Comparison of ENCODE assay signal across 33 mouse cellular contexts in the genomic region with DNA sequence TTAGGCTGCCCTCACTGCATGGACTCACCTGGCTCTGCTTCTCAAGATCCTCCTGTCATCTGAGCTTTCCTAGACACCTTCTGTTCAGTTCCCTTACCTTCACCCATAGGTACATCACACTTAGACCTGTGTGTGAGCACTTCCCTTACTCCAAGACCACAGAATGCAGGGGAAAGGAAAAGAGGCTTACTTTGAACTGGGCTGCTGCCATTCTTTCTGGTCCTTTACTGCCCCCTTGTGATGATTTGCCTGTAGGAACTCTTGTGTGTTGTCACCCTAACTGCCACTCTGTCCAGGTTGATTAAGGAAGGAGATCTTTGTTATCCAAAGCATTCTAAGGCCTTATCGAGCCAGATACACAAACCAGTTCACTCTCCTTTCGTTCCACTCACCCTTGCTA. TPM values are rescaled to one million over a fixed set of nuclear protein-coding genes. Genes with fewer than 3 reads are reported as not detected.
DNase-seq lines count a peak whose midpoint lies in the region; ATAC-seq and TF ChIP-seq lines count a peak whose summit lies in the region.
"Not testable (repeated sequence)": the region's sequence is repeated elsewhere in the genome, so short reads cannot be mapped to it uniquely, and the experiment has no call there.
"Had no signal": no experiment of that assay in that cellular context is flagged by ENCODE, and none has a peak within 500 bp of the region (broad histone marks: within the 10 kb centered on the region; RNA-seq: fewer than 3 reads in every experiment).

No protein-coding gene starts in this region.

- TF ChIP-seq CTCF in hindbrain, postnatal 0 days (IDR thresholded peaks at IDR 0.05; ENCODE audit: low read depth), result not testable (repeated sequence)

- DNase-seq in forebrain, embryonic 14.5 days (ENCODE audit: low spot score); hindbrain, postnatal 0 days (ENCODE audit: low spot score); midbrain, embryonic 11.5 days (ENCODE audit: low spot score, missing footprints); neural tube, embryonic 11.5 days (ENCODE audit: low spot score): not testable (repeated sequence)

- H3K27me3 ChIP-seq in forebrain, embryonic 14.5 days (replicated peaks; ENCODE audit: control insufficient read depth, insufficient read depth, low read length); hindbrain, postnatal 0 days (ENCODE audit: insufficient read depth, low read length); kidney, embryonic 16.5 days (ENCODE audit: insufficient read depth, low read length); liver, embryonic 15.5 days; midbrain, embryonic 11.5 days (ENCODE audit: control insufficient read depth, insufficient read depth, low read length); neural tube, embryonic 11.5 days (ENCODE audit: control insufficient read depth, insufficient read depth, low read length): not testable (repeated sequence)

- H3K4me2 ChIP-seq in forebrain, embryonic 14.5 days (ENCODE audit: low read length); hindbrain, postnatal 0 days (ENCODE audit: low read depth, low read length); kidney, embryonic 16.5 days (replicated peaks; ENCODE audit: low read depth, low read length); liver, embryonic 15.5 days; midbrain, embryonic 11.5 days; neural tube, embryonic 11.5 days (ENCODE audit: low read depth): not testable (repeated sequence)

- not testable (repeated sequence) for H3K36me3 ChIP-seq in forebrain, embryonic 14.5 days (ENCODE audit: control insufficient read depth, insufficient read depth, low read length); hindbrain, postnatal 0 days (ENCODE audit: insufficient read depth, low read length); kidney, embryonic 16.5 days (ENCODE audit: insufficient read depth, low read length); liver, embryonic 15.5 days (replicated peaks); midbrain, embryonic 11.5 days (ENCODE audit: control insufficient read depth, insufficient read depth, low read length); neural tube, embryonic 11.5 days (ENCODE audit: control insufficient read depth, insufficient read depth, low read length)

- H3K9ac ChIP-seq in forebrain, embryonic 14.5 days (ENCODE audit: low read length); hindbrain, postnatal 0 days (replicated peaks; ENCODE audit: low read length); kidney, embryonic 16.5 days (replicated peaks; ENCODE audit: low read length); liver, embryonic 15.5 days; midbrain, embryonic 11.5 days (ENCODE audit: low read length); neural tube, embryonic 11.5 days (ENCODE audit: low read length): not testable (repeated sequence)

- H3K27ac ChIP-seq in forebrain, embryonic 14.5 days (ENCODE audit: low read depth, low read length); hindbrain, postnatal 0 days; kidney, embryonic 16.5 days (ENCODE audit: low read length); liver, embryonic 15.5 days (replicated peaks); midbrain, embryonic 11.5 days (ENCODE audit: low read depth, low read length); neural tube, embryonic 11.5 days (ENCODE audit: low read depth, low read length): not testable (repeated sequence)

- WGBS in forebrain, embryonic 14.5 days, result no CpG with 5 or more reads among the region's 2 CpGs
- WGBS in hindbrain, postnatal 0 days, result no CpG with 5 or more reads among the region's 2 CpGs
- no CpG with 5 or more reads among the region's 2 CpGs for WGBS in kidney, embryonic 16.5 days
- no CpG with 5 or more reads among the region's 2 CpGs for WGBS in liver, embryonic 15.5 days (ENCODE audit: insufficient replicate concordance)
- no CpG with 5 or more reads among the region's 2 CpGs for WGBS in midbrain, embryonic 11.5 days
- WGBS in neural tube, embryonic 11.5 days, result no CpG with 5 or more reads among the region's 2 CpGs

- peak; percentile 57; the same call in 1 of the 2 replicates for ATAC-seq in forebrain, embryonic 14.5 days
- ATAC-seq in granulocyte monocyte progenitor cell, adult 5-6 weeks (replicated peaks; ENCODE audit: poor library complexity, severe bottlenecking), result peak; percentile 78
- peak; percentile 72; the same call in 1 of the 2 replicates for ATAC-seq in hindbrain, postnatal 0 days
- ATAC-seq in kidney, embryonic 16.5 days (ENCODE audit: low FRiP score, low TSS enrichment), result peak; percentile 72
- ATAC-seq in liver, embryonic 15.5 days (ENCODE audit: insufficient read depth), result 0 out of 2 replicates have a peak, but pooled peaks have one; percentile 22
- ATAC-seq in midbrain, embryonic 11.5 days (ENCODE audit: low FRiP score), result peak; percentile 59; the same call in 1 of the 2 replicates
- ATAC-seq in neural tube, embryonic 11.5 days (ENCODE audit: insufficient read depth, low FRiP score, low TSS enrichment), result peak; percentile 31; the same call in 1 of the 2 replicates

- not testable (repeated sequence) for H3K4me3 ChIP-seq in forebrain, embryonic 14.5 days (ENCODE audit: low read depth, low read length); hindbrain, postnatal 0 days (ENCODE audit: low read length); kidney, embryonic 16.5 days (ENCODE audit: low read length); liver, embryonic 15.5 days (replicated peaks); midbrain, embryonic 11.5 days (ENCODE audit: low read depth, low read length); neural tube, embryonic 11.5 days (ENCODE audit: low read depth, low read length)

- H3K9me3 ChIP-seq in forebrain, embryonic 14.5 days (replicated peaks; ENCODE audit: control insufficient read depth, low read length); hindbrain, postnatal 0 days (ENCODE audit: low read length); kidney, embryonic 16.5 days (ENCODE audit: low read length); liver, embryonic 15.5 days (replicated peaks); midbrain, embryonic 11.5 days (ENCODE audit: control insufficient read depth, low read length); neural tube, embryonic 11.5 days (ENCODE audit: control insufficient read depth, low read length): not testable (repeated sequence)

- H3K4me1 ChIP-seq in forebrain, embryonic 14.5 days (ENCODE audit: control insufficient read depth, insufficient read depth, low read length); hindbrain, postnatal 0 days (ENCODE audit: insufficient read depth, low read length); kidney, embryonic 16.5 days (ENCODE audit: insufficient read depth, low read length); liver, embryonic 15.5 days (replicated peaks); midbrain, embryonic 11.5 days (ENCODE audit: control insufficient read depth, insufficient read depth, low read length); neural tube, embryonic 11.5 days (ENCODE audit: control insufficient read depth, insufficient read depth, low read length): not testable (repeated sequence)

RNA-seq across cellular contexts. Expression of gene Hsd3b4, which starts 13.6 kb away (rescaled TPM):
- not detected in 2 replicates for polyA plus RNA-seq in forebrain, embryonic 14.5 days (2014; fragmentation: Nextera tagmentation; extraction: Ambion mirVana)
- not detected in 2 replicates for total RNA-seq in granulocyte monocyte progenitor cell, adult 5-6 weeks (2014; fragmentation: Nextera tagmentation)
- total RNA-seq in granulocyte monocyte progenitor cell, adult 5-6 weeks (2017), result not detected in 2 replicates
- total RNA-seq in hindbrain, postnatal 0 days (2014; rRNA removed), result not detected in 2 replicates
- not detected in 2 replicates for polyA plus RNA-seq in hindbrain, postnatal 0 days (2015; fragmentation: Nextera tagmentation; extraction: Ambion mirVana)
- 64.3 and 64.9 TPM in 2 replicates for polyA plus RNA-seq in kidney, embryonic 16.5 days (2015; fragmentation: Nextera tagmentation; extraction: Ambion mirVana)
- 0.13 and 0.15 TPM in 2 replicates for polyA plus RNA-seq in liver, embryonic 15.5 days (2015; fragmentation: Nextera tagmentation; extraction: Ambion mirVana)
- not detected in 2 replicates for polyA plus RNA-seq in midbrain, embryonic 11.5 days (2014; fragmentation: Nextera tagmentation; extraction: Ambion mirVana)
- polyA plus RNA-seq in neural tube, embryonic 11.5 days (2014; fragmentation: Nextera tagmentation; extraction: Ambion mirVana), result not detected in 2 replicates
- total RNA-seq: adrenal gland, adult 2 months; adrenal gland, postnatal 36 days; gastrocnemius, postnatal 10 days; heart, postnatal 14 days; layer of hippocampus, adult 18-20 months; layer of hippocampus, postnatal 10 days; left cerebral cortex, adult 18-20 months; left cerebral cortex, postnatal 14 days had no signal
- polyA plus RNA-seq: activated CD4-positive, CD25-positive, alpha-beta regulatory T cell, adult 4 months; adrenal gland, adult 2 months; brain, embryonic 14.5 days; cortical plate, adult 2 months; embryonic facial prominence, embryonic 14.5 days; erythroblast, embryonic 14.5 days; forebrain, embryonic 12.5 days; gonadal fat pad, adult 2 months; heart, embryonic 14.5 days; hindbrain, embryonic 11.5 days; inflammation-experienced regulatory T-cells, adult 6 months; limb, embryonic 11.5 days; lung, adult 2 months; macrophage; midbrain, embryonic 14.5 days; neural tube, embryonic 12.5 days; small intestine, adult 2 months; stomach, embryonic 14.5 days; thymus, postnatal 0 days had no signal

RNA-seq across cellular contexts. Expression of gene Gm4450, which starts 39.8 kb away (rescaled TPM):
- polyA plus RNA-seq in forebrain, embryonic 14.5 days (2014; fragmentation: Nextera tagmentation; extraction: Ambion mirVana), result 0.17 TPM in 1 of 2 replicates, not detected in the other
- total RNA-seq in granulocyte monocyte progenitor cell, adult 5-6 weeks (2014; fragmentation: Nextera tagmentation), result not detected in 2 replicates
- not detected in 2 replicates for total RNA-seq in granulocyte monocyte progenitor cell, adult 5-6 weeks (2017)
- not detected in 2 replicates for total RNA-seq in hindbrain, postnatal 0 days (2014; rRNA removed)
- not detected in 2 replicates for polyA plus RNA-seq in hindbrain, postnatal 0 days (2015; fragmentation: Nextera tagmentation; extraction: Ambion mirVana)
- 44.6 and 55.8 TPM in 2 replicates for polyA plus RNA-seq in kidney, embryonic 16.5 days (2015; fragmentation: Nextera tagmentation; extraction: Ambion mirVana)
- not detected in 2 replicates for polyA plus RNA-seq in liver, embryonic 15.5 days (2015; fragmentation: Nextera tagmentation; extraction: Ambion mirVana)
- polyA plus RNA-seq in midbrain, embryonic 11.5 days (2014; fragmentation: Nextera tagmentation; extraction: Ambion mirVana), result 0.10 TPM in 1 of 2 replicates, not detected in the other
- polyA plus RNA-seq in neural tube, embryonic 11.5 days (2014; fragmentation: Nextera tagmentation; extraction: Ambion mirVana), result not detected in 2 replicates
- total RNA-seq: adrenal gland, adult 2 months; adrenal gland, postnatal 36 days; gastrocnemius, postnatal 10 days; heart, postnatal 14 days; layer of hippocampus, adult 18-20 months; layer of hippocampus, postnatal 10 days; left cerebral cortex, adult 18-20 months; left cerebral cortex, postnatal 14 days had no signal
- polyA plus RNA-seq: activated CD4-positive, CD25-positive, alpha-beta regulatory T cell, adult 4 months; adrenal gland, adult 2 months; brain, embryonic 14.5 days; cortical plate, adult 2 months; embryonic facial prominence, embryonic 14.5 days; erythroblast, embryonic 14.5 days; forebrain, embryonic 12.5 days; gonadal fat pad, adult 2 months; heart, embryonic 14.5 days; hindbrain, embryonic 11.5 days; inflammation-experienced regulatory T-cells, adult 6 months; limb, embryonic 11.5 days; lung, adult 2 months; macrophage; midbrain, embryonic 14.5 days; neural tube, embryonic 12.5 days; small intestine, adult 2 months; stomach, embryonic 14.5 days; thymus, postnatal 0 days had no signal

Comparison
In these comparisons a context has a peak if more than half of its experiments do, and no peak if none do; other contexts are left out.
1. ATAC-seq: peak in every context shown above with its lines; median percentile 78 in granulocyte monocyte progenitor cell, adult 5-6 weeks; 72 in hindbrain, postnatal 0 days; 72 in kidney, embryonic 16.5 days; 59 in midbrain, embryonic 11.5 days; 57 in forebrain, embryonic 14.5 days; 31 in neural tube, embryonic 11.5 days; 22 in liver, embryonic 15.5 days.
2. RNA of gene Hsd3b4, which starts 13.6 kb away (polyA plus RNA-seq): 64.3 to 64.9 TPM in kidney, embryonic 16.5 days; 0.13 to 0.15 TPM in liver, embryonic 15.5 days, not detected in forebrain, embryonic 14.5 days, not detected in hindbrain, postnatal 0 days, not detected in midbrain, embryonic 11.5 days and not detected in neural tube, embryonic 11.5 days; every median in the first group is over 10 times any median in the second.
3. RNA of gene Gm4450, which starts 39.8 kb away (polyA plus RNA-seq): 44.6 to 55.8 TPM in kidney, embryonic 16.5 days; not detected in neural tube, embryonic 11.5 days, not detected in hindbrain, postnatal 0 days, 0.17 TPM in forebrain, embryonic 14.5 days, not detected in liver, embryonic 15.5 days and 0.10 TPM in midbrain, embryonic 11.5 days; every median in the first group is over 10 times any median in the second.